Mouse (Mus musculus): Measurements from ENCODE around the gene Epb41l3. TPM values are rescaled to one million over a fixed set of nuclear protein-coding genes. Genes with fewer than 3 reads are reported as not detected.

The Epb41l3 gene
- polyA plus RNA-seq, 1 experiment from 2014 or later = 122 TPM

GRCm38 (mm10) chr17:69192863-69193493 lies 117.5 kb downstream of the Epb41l3 start:
- WGBS = 5% methylated on average over 2 of the region's 2 CpGs
- H3K4me2 ChIP-seq (ENCODE audit: low read length) = no peak overlapping the region

DNA sequence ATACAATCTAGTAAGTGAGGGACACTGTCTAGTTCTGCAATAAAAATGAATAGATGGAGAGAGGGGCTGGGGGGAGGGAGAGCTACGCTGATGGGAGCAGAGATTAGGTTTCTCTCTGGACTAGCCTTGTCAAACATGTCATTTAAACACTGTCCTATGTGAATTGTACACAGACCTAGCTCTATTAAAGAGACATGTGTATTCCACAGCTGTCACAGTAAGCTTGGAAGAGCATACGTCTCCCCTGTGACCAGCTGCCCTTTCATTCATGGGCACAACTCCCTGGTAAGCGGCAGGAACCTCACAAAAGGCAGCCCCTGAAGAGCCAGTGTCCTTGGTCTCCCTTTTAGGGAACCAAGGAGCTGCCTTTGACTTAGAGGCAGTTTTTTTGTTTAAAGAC lies 119.1 kb downstream of the Epb41l3 start:
- Histone ChIP-seq H3K9ac (ENCODE audit: low read length) (no peak overlapping the region), H3K4me2 (ENCODE audit: low read length) (no peak overlapping the region), H3K27me3 (ENCODE audit: control insufficient read depth, insufficient read depth, low read length) (no peaks in the 10 kb centered on the region), H3K4me3 (ENCODE audit: control insufficient read depth in 1 of 2, insufficient read depth in 1 of 2, low read depth in 1 of 2, low read length in 2 of 2) (no peak overlapping the region), H3K27ac (replicated peaks in 1 of 2; ENCODE audit: control insufficient read depth in 1 of 2, insufficient read depth in 1 of 2, low read depth in 2 of 2, low read length in 2 of 2) (no peak overlapping the region), H3K36me3 (ENCODE audit: control insufficient read depth, insufficient read depth, low read length) (no peaks in the 10 kb centered on the region), H3K4me1 (ENCODE audit: control insufficient read depth in 2 of 2, insufficient read depth in 2 of 2, low read length in 2 of 2) (peaks cover 37 to 62% of the 10 kb centered on the region in 2 experiments), H3K9me3 (ENCODE audit: control insufficient read depth, low read length) (no peaks in the 10 kb centered on the region)
- no peak for ATAC-seq (ENCODE audit: insufficient number of reproducible peaks, insufficient read depth, low FRiP score, low read depth)
- WGBS = 72% methylated on average over 3 of the region's 3 CpGs

More at GRCm38 (mm10) chr17:69192863-69193493, 117.5 kb downstream of the Epb41l3 start:
- Histone ChIP-seq H3K4me3 (ENCODE audit: control insufficient read depth in 1 of 2, insufficient read depth in 1 of 2, low read depth in 1 of 2, low read length in 2 of 2) (no peak overlapping the region), H3K36me3 (ENCODE audit: control insufficient read depth, insufficient read depth, low read length) (no peaks in the 10 kb centered on the region), H3K27ac (replicated peaks in 1 of 2; ENCODE audit: control insufficient read depth in 1 of 2, insufficient read depth in 1 of 2, low read depth in 2 of 2, low read length in 2 of 2) (no peak overlapping the region), H3K9me3 (ENCODE audit: control insufficient read depth, low read length) (no peaks in the 10 kb centered on the region), H3K27me3 (ENCODE audit: control insufficient read depth, insufficient read depth, low read length) (no peaks in the 10 kb centered on the region), H3K4me1 (ENCODE audit: control insufficient read depth in 2 of 2, insufficient read depth in 2 of 2, low read length in 2 of 2) (peaks cover 27 to 51% of the 10 kb centered on the region in 2 experiments), H3K9ac (ENCODE audit: low read length) (peak overlapping the region; percentile 16; the same call in 1 of the 2 replicates)
- no peak for ATAC-seq (ENCODE audit: insufficient number of reproducible peaks, insufficient read depth, low FRiP score, low read depth)

DNA sequence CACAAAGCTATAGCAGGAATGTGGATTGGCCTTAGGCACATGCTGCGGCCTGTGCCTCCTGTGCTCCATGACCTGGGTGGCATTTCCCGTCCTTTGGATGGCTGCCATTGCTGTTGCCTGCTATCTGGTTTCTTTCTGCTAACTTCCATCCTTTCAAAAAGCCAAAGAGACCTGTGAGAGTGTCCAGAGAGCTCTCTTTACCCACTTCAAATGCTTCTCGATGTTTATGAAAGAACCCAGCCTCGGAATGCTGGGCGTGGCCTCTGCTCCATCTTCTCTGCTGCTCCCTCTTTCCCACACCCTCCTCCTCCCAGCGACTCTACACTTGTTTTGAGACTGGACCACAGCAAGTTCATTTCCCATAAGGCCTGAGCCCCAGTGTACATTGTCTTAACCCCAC lies 120.3 kb downstream of the Epb41l3 start:
- Histone ChIP-seq H3K9ac (ENCODE audit: low read length) (no peak overlapping the region), H3K9me3 (ENCODE audit: control insufficient read depth, low read length) (no peaks in the 10 kb centered on the region), H3K27me3 (ENCODE audit: control insufficient read depth, insufficient read depth, low read length) (no peaks in the 10 kb centered on the region), H3K27ac (replicated peaks in 1 of 2; ENCODE audit: control insufficient read depth in 1 of 2, insufficient read depth in 1 of 2, low read depth in 2 of 2, low read length in 2 of 2) (peak overlapping the region; percentile 55 to 65), H3K4me1 (ENCODE audit: control insufficient read depth in 2 of 2, insufficient read depth in 2 of 2, low read length in 2 of 2) (peaks cover 37 to 62% of the 10 kb centered on the region in 2 experiments), H3K36me3 (ENCODE audit: control insufficient read depth, insufficient read depth, low read length) (no peaks in the 10 kb centered on the region), H3K4me3 (ENCODE audit: control insufficient read depth in 1 of 2, insufficient read depth in 1 of 2, low read depth in 1 of 2, low read length in 2 of 2) (no peak overlapping the region), H3K4me2 (ENCODE audit: low read length) (peak overlapping the region; percentile 54)
- 23% methylated on average over 6 of the region's 6 CpGs for WGBS
- peak; percentile 69 for ATAC-seq (ENCODE audit: insufficient number of reproducible peaks, insufficient read depth, low FRiP score, low read depth)

DNA sequence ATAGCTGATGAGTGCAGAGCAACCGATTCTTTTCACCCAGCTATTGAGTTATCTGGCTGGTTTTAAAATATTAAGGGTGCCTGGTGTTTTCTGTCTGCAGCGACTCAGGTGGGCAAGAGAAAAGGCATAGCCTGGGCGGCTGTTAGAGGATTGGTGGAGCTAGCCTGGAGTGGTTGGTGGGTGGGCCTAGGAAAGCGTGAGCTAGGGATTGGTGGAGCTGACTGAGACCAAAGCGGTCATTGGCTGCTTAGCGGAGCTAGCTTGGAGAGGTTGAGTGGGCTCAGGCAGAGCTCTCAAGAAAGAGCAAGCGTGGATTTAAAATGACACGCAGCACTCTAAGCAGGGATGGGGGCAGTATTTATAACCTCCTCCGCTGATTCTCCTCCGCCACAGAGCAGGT lies 121.2 kb downstream of the Epb41l3 start:
- H3K4me1 ChIP-seq (ENCODE audit: control insufficient read depth in 2 of 2, insufficient read depth in 2 of 2, low read length in 2 of 2) = peaks cover 37 to 62% of the 10 kb centered on the region in 2 experiments
- H3K4me3 ChIP-seq (ENCODE audit: control insufficient read depth in 1 of 2, insufficient read depth in 1 of 2, low read depth in 1 of 2, low read length in 2 of 2) = peak overlapping the region; percentile 11 to 21; a peak in 3 of 4 replicates
- H3K9me3 ChIP-seq (ENCODE audit: control insufficient read depth, low read length) = no peaks in the 10 kb centered on the region
- no peaks in the 10 kb centered on the region for H3K36me3 ChIP-seq (ENCODE audit: control insufficient read depth, insufficient read depth, low read length)
- 48% methylated on average over 10 of the region's 10 CpGs for WGBS
- peak overlapping the region; percentile 54 for H3K4me2 ChIP-seq (ENCODE audit: low read length)
- H3K27ac ChIP-seq (replicated peaks in 1 of 2; ENCODE audit: control insufficient read depth in 1 of 2, insufficient read depth in 1 of 2, low read depth in 2 of 2, low read length in 2 of 2) = peak overlapping the region; percentile 55 to 65
- peak overlapping the region; percentile 42 for H3K9ac ChIP-seq (ENCODE audit: low read length)
- peak; percentile 44; the same call in 1 of the 2 replicates for ATAC-seq (ENCODE audit: insufficient number of reproducible peaks, insufficient read depth, low FRiP score, low read depth)
- no peaks in the 10 kb centered on the region for H3K27me3 ChIP-seq (ENCODE audit: control insufficient read depth, insufficient read depth, low read length)

- ATAC-seq (ENCODE audit: insufficient number of reproducible peaks, insufficient read depth, low FRiP score, low read depth) = no peak
- Histone ChIP-seq H3K27me3 (ENCODE audit: control insufficient read depth, insufficient read depth, low read length) (no peaks in the 10 kb centered on the region), H3K9me3 (ENCODE audit: control insufficient read depth, low read length) (no peaks in the 10 kb centered on the region), H3K4me1 (ENCODE audit: control insufficient read depth in 2 of 2, insufficient read depth in 2 of 2, low read length in 2 of 2) (peaks cover 27 to 47% of the 10 kb centered on the region in 2 experiments), H3K27ac (replicated peaks in 1 of 2; ENCODE audit: control insufficient read depth in 1 of 2, insufficient read depth in 1 of 2, low read depth in 2 of 2, low read length in 2 of 2) (no peak overlapping the region), H3K36me3 (ENCODE audit: control insufficient read depth, insufficient read depth, low read length) (no peaks in the 10 kb centered on the region), H3K4me2 (ENCODE audit: low read length) (no peak overlapping the region), H3K9ac (ENCODE audit: low read length) (no peak overlapping the region), H3K4me3 (ENCODE audit: control insufficient read depth in 1 of 2, insufficient read depth in 1 of 2, low read depth in 1 of 2, low read length in 2 of 2) (no peak overlapping the region)
- WGBS = 32% methylated on average over 1 of the region's 1 CpGs
Observed at GRCm38 (mm10) chr17:69198805-69199204, 123.3 kb downstream of the Epb41l3 start.

- H3K9ac ChIP-seq (ENCODE audit: low read length) = no peak overlapping the region
- no peak for ATAC-seq (ENCODE audit: insufficient number of reproducible peaks, insufficient read depth, low FRiP score, low read depth)
Observed at GRCm38 (mm10) chr17:69199827-69200226, 124.3 kb downstream of the Epb41l3 start.

DNA sequence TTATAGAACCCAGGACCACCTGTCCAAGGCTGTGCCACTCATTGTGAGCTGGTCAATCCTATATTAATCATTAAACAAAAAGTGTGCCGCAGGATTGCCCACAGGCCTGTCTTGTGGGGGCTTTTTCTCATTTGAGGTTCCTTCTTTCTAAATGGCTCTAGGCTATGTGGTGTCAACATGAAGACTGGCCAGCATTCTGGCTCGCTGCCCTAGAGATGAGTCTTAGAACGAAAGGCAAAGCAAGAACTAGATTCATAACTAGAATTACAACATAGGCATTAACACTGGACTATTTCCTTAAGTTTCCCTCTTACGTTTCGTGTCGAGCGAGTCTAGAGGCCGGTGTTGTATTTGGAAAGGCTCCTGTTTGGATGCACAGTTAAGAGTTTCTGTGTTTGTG lies 125.5 kb downstream of the Epb41l3 start:
- no peak overlapping the region for H3K27ac ChIP-seq (replicated peaks in 1 of 2; ENCODE audit: control insufficient read depth in 1 of 2, insufficient read depth in 1 of 2, low read depth in 2 of 2, low read length in 2 of 2)
- WGBS = 95% methylated on average over 8 of the region's 8 CpGs
- H3K9me3 ChIP-seq (ENCODE audit: control insufficient read depth, low read length) = no peaks in the 10 kb centered on the region

More at GRCm38 (mm10) chr17:69199827-69200226, 124.3 kb downstream of the Epb41l3 start:
- H3K4me2 ChIP-seq (ENCODE audit: low read length) = no peak overlapping the region
- WGBS = 91% methylated on average over 6 of the region's 6 CpGs
- H3K4me3 ChIP-seq (ENCODE audit: control insufficient read depth in 1 of 2, insufficient read depth in 1 of 2, low read depth in 1 of 2, low read length in 2 of 2) = no peak overlapping the region
- peaks cover 27 to 42% of the 10 kb centered on the region in 2 experiments for H3K4me1 ChIP-seq (ENCODE audit: control insufficient read depth in 2 of 2, insufficient read depth in 2 of 2, low read length in 2 of 2)
- H3K27ac ChIP-seq (replicated peaks in 1 of 2; ENCODE audit: control insufficient read depth in 1 of 2, insufficient read depth in 1 of 2, low read depth in 2 of 2, low read length in 2 of 2) = no peak overlapping the region
- no peaks in the 10 kb centered on the region for H3K36me3 ChIP-seq (ENCODE audit: control insufficient read depth, insufficient read depth, low read length)
- no peaks in the 10 kb centered on the region for H3K9me3 ChIP-seq (ENCODE audit: control insufficient read depth, low read length)
- no peaks in the 10 kb centered on the region for H3K27me3 ChIP-seq (ENCODE audit: control insufficient read depth, insufficient read depth, low read length)

More for the DNA sequence above, 125.5 kb downstream of the Epb41l3 start:
- no peaks in the 10 kb centered on the region for H3K36me3 ChIP-seq (ENCODE audit: control insufficient read depth, insufficient read depth, low read length)
- peaks cover 22 to 33% of the 10 kb centered on the region in 2 experiments for H3K4me1 ChIP-seq (ENCODE audit: control insufficient read depth in 2 of 2, insufficient read depth in 2 of 2, low read length in 2 of 2)
- H3K4me2 ChIP-seq (ENCODE audit: low read length) = no peak overlapping the region
- no peaks in the 10 kb centered on the region for H3K27me3 ChIP-seq (ENCODE audit: control insufficient read depth, insufficient read depth, low read length)
- no peak overlapping the region for H3K9ac ChIP-seq (ENCODE audit: low read length)
- no peak overlapping the region for H3K4me3 ChIP-seq (ENCODE audit: control insufficient read depth in 1 of 2, insufficient read depth in 1 of 2, low read depth in 1 of 2, low read length in 2 of 2)
- ATAC-seq (ENCODE audit: insufficient number of reproducible peaks, insufficient read depth, low FRiP score, low read depth) = no peak
